Mouse (Mus musculus): Measurements from ENCODE around the gene Supt16.

DNA sequence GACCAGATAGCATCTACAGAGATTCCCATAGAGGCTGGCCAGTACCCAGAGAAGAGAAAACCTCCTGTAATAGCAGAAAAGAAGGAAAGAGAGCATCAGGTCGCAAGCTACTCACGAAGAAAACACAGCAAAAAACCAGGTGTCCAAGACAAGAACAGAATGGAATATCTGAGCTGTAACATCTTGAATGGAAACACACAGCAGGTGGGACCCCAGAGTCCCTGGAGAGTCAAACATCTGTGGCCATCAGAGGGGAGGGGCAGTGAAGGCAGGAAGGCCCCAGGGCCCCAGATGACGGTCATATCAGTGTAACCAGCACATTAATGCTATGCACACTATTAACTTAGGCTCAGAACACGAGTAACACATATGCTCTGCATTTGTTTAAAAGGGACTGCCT is 47.3 kb downstream of the Supt16 start:
- TF ChIP-seq POLR2A (IDR thresholded peaks at IDR 0.05; ENCODE audit: insufficient read depth, low read length) (no peak), CTCF (IDR thresholded peaks at IDR 0.05; ENCODE audit: low read depth, low read length) (no peak), EP300 (IDR thresholded peaks at IDR 0.05; ENCODE audit: insufficient read depth, low read depth, low read length) (no peak)
